Mouse (Mus musculus) stomach, postnatal 0 days (tissue): Measurements from ENCODE around the gene Gcg.

Experiments
- CTCF ChIP-seq: IDR thresholded peaks from 2 replicates; pipeline ENCODE4 v1.5.1; 2016; ENCODE audit warnings: antibody characterized with exemption, low read depth, mild to moderate bottlenecking, moderate library complexity
- EP300 ChIP-seq: optimal IDR thresholded peaks from 2 replicates; pipeline ENCODE3; 2016; ENCODE audit warnings: antibody characterized with exemption

DNA sequence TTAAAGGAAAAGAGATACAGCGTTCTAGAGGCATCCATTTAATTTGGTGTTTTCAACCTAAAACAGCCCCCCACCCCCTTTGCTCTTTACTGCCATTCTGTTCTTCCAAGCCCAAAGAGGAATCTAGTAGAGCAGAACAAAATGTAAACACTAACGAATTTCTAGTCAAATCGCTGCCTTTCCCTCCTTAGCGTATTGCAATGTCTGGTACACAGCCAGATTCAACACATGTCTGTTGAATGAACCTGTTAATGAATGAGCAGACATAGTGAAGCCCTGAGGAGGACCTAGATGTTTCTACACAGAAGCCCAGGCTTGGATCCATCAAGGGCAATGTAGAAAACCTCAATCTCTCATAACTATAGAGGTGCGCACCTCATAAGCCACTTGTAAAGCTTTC, 15.4 kb upstream of the Gcg start:
- TF ChIP-seq EP300 (no peak), CTCF (no peak)
